Mouse (Mus musculus): ENCODE data around the gene Ssh3. TPM values are rescaled to one million over a fixed set of nuclear protein-coding genes. Genes with fewer than 3 reads are reported as not detected.
A peak's percentile ranks its signal among the peaks of the same experiment; 100 is the strongest.

The Ssh3 gene
- 2.1 and 2.3 TPM in 2 replicates for polyA plus RNA-seq (2014; fragmentation: Nextera tagmentation; extraction: Ambion mirVana)

GRCm38 (mm10) chr19:4268566-4269361 lies at the start of gene Ssh3:
Ssh3 (minus strand) TSS chr19:4269180.
- H3K27ac ChIP-seq (ENCODE audit: low read depth, low read length), result no peak within 1 kb of the TSS

DNA sequence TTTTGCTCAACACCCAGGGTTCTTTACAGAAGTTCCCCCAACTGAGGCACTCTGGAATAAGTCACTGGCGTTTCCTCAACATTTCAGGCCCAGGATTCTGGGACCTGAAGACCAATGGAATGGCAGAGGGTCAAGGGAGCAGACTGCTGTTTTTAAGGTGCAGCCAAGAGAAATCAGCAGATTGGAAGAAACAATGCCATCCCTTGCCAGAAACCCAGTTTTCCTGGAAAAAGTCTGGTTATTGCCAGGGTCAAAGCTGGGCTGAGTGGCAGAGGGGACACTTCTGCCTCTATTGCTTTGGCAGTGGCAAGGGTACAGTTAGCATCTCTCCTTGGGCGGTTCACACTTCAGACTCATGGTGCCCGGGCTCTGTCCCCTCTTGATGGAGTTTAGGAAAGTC lies 48.2 kb upstream of the Ssh3 start:
- H3K9ac ChIP-seq (ENCODE audit: low read length), result no peak overlapping the region
- no peaks in the 10 kb centered on the region for H3K9me3 ChIP-seq (ENCODE audit: control insufficient read depth, low read length)
- H3K4me3 ChIP-seq (ENCODE audit: low read depth, low read length), result no peak overlapping the region
- no peak for ATAC-seq (ENCODE audit: low FRiP score)
- no peaks in the 10 kb centered on the region for H3K27me3 ChIP-seq (ENCODE audit: control insufficient read depth, insufficient read depth, low read length)
- H3K4me2 ChIP-seq, result no peak overlapping the region
- peaks cover 28% of the 10 kb centered on the region for H3K36me3 ChIP-seq (ENCODE audit: control insufficient read depth, insufficient read depth, low read length)
- no peak for DNase-seq (ENCODE audit: low spot score, missing footprints)
- WGBS, result 91% methylated on average over 3 of the region's 3 CpGs
- H3K4me1 ChIP-seq (ENCODE audit: control insufficient read depth, insufficient read depth, low read length), result no peaks in the 10 kb centered on the region
- no peak overlapping the region for H3K27ac ChIP-seq (ENCODE audit: low read depth, low read length)

More at GRCm38 (mm10) chr19:4268566-4269361, at the start of gene Ssh3:
- no peaks in the 10 kb centered on the region for H3K36me3 ChIP-seq (ENCODE audit: control insufficient read depth, insufficient read depth, low read length)
- H3K27me3 ChIP-seq (ENCODE audit: control insufficient read depth, insufficient read depth, low read length), result peaks cover 15% of the 10 kb centered on the region; the same call in 1 of the 2 replicates
- H3K9ac ChIP-seq (ENCODE audit: low read length), result peak within 1 kb of the TSS; percentile 35
- H3K4me1 ChIP-seq (ENCODE audit: control insufficient read depth, insufficient read depth, low read length), result no peaks in the 10 kb centered on the region; the same call in 1 of the 2 replicates
- 0 out of 2 replicates have a peak, but pooled peaks have one; percentile 33 for ATAC-seq (ENCODE audit: low FRiP score)
- no peaks in the 10 kb centered on the region for H3K9me3 ChIP-seq (ENCODE audit: control insufficient read depth, low read length)
- DNase-seq (ENCODE audit: low spot score, missing footprints), result no peak
- WGBS, result 7% methylated on average over 46 of the region's 46 CpGs
- H3K4me2 ChIP-seq, result peak within 1 kb of the TSS; percentile 44
- peak within 1 kb of the TSS; percentile 23 for H3K4me3 ChIP-seq (ENCODE audit: low read depth, low read length)

DNA sequence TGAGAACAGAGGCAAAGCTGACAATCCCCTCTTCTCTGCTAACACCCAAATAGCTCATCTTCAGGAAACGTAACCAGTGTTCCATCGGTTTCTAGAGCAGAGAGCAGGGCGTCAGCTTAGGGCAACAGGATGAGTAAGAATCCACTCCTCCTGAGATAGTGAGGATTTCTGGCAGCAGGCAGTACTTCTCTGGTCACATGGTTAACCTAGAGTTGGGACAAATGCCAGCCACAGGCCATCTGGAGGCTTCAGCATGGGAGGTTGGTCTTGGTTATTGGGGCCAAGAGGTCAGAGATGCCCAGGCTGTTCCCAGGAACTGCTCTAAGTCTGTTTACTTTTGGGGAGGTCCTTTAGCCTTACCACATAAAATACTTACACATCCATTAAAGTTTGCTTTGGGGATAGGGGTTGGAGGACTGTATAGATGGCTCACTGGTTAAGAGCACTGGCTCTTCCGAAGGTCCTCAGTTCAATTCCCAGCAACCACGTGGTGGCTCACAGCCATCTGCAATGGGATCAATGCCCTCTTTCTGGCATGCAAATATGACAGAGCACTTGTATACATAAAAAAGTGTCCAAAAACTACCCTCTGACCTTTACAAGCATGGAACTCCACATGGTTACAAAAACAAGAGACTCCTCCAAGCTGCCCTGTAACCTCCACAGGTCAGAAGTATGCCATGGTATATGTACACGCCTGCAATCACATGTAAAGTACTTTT lies 46.4 kb upstream of the Ssh3 start:
- Histone ChIP-seq H3K4me1 (ENCODE audit: control insufficient read depth, insufficient read depth, low read length) (no peaks in the 10 kb centered on the region), H3K36me3 (ENCODE audit: control insufficient read depth, insufficient read depth, low read length) (peaks cover 27% of the 10 kb centered on the region), H3K9ac (ENCODE audit: low read length) (no peak overlapping the region), H3K9me3 (ENCODE audit: control insufficient read depth, low read length) (no peaks in the 10 kb centered on the region), H3K4me2 (no peak overlapping the region), H3K27ac (ENCODE audit: low read depth, low read length) (no peak overlapping the region), H3K4me3 (ENCODE audit: low read depth, low read length) (no peak overlapping the region), H3K27me3 (ENCODE audit: control insufficient read depth, insufficient read depth, low read length) (no peaks in the 10 kb centered on the region)
- WGBS, result 85% methylated on average over 6 of the region's 6 CpGs
- ATAC-seq (ENCODE audit: low FRiP score) (no peak), DNase-seq (ENCODE audit: low spot score, missing footprints) (no peak)

GRCm38 (mm10) chr19:4309776-4310185 lies 40.8 kb upstream of the Ssh3 start:
- Histone ChIP-seq H3K27me3 (ENCODE audit: control insufficient read depth, insufficient read depth, low read length) (no peaks in the 10 kb centered on the region), H3K4me2 (no peak overlapping the region), H3K27ac (ENCODE audit: low read depth, low read length) (no peak overlapping the region), H3K4me3 (ENCODE audit: low read depth, low read length) (no peak overlapping the region), H3K9ac (ENCODE audit: low read length) (no peak overlapping the region), H3K4me1 (ENCODE audit: control insufficient read depth, insufficient read depth, low read length) (peaks cover 6% of the 10 kb centered on the region), H3K9me3 (ENCODE audit: control insufficient read depth, low read length) (no peaks in the 10 kb centered on the region), H3K36me3 (ENCODE audit: control insufficient read depth, insufficient read depth, low read length) (no peaks in the 10 kb centered on the region)
- no peak for ATAC-seq (ENCODE audit: low FRiP score)
- peak; percentile 93 for DNase-seq (ENCODE audit: low spot score, missing footprints)

- H3K4me1 ChIP-seq (ENCODE audit: control insufficient read depth, insufficient read depth, low read length), result peaks cover 10% of the 10 kb centered on the region
- H3K36me3 ChIP-seq (ENCODE audit: control insufficient read depth, insufficient read depth, low read length), result no peaks in the 10 kb centered on the region
- H3K4me3 ChIP-seq (ENCODE audit: low read depth, low read length), result no peak overlapping the region
- no peak overlapping the region for H3K4me2 ChIP-seq
- ATAC-seq (ENCODE audit: low FRiP score) (no peak), DNase-seq (ENCODE audit: low spot score, missing footprints) (no peak)
- no peaks in the 10 kb centered on the region for H3K27me3 ChIP-seq (ENCODE audit: control insufficient read depth, insufficient read depth, low read length)
- H3K27ac ChIP-seq (ENCODE audit: low read depth, low read length), result no peak overlapping the region
- H3K9ac ChIP-seq (ENCODE audit: low read length), result no peak overlapping the region
- no peaks in the 10 kb centered on the region for H3K9me3 ChIP-seq (ENCODE audit: control insufficient read depth, low read length)
- 94% methylated on average over 4 of the region's 4 CpGs for WGBS
Measured at GRCm38 (mm10) chr19:4309302-4309701, 40.3 kb upstream of the Ssh3 start.

- ATAC-seq (ENCODE audit: low FRiP score) (peak; percentile 89), DNase-seq (ENCODE audit: low spot score, missing footprints) (peak; percentile 98)
- peak within 1 kb of the TSS; percentile 57 for H3K27ac ChIP-seq (ENCODE audit: low read depth, low read length)
Measured at GRCm38 (mm10) chr19:4306190-4306577, 37.2 kb upstream of the Ssh3 start, which contains the start of gene Grk2. Grk2 (minus strand) TSS chr19:4306222.

GRCm38 (mm10) chr19:4305491-4306189 lies 36.7 kb upstream of the Ssh3 start:
- Histone ChIP-seq H3K27me3 (ENCODE audit: control insufficient read depth, insufficient read depth, low read length) (no peaks in the 10 kb centered on the region), H3K27ac (ENCODE audit: low read depth, low read length) (peak overlapping the region; percentile 57), H3K9me3 (ENCODE audit: control insufficient read depth, low read length) (no peaks in the 10 kb centered on the region), H3K4me3 (ENCODE audit: low read depth, low read length) (peak overlapping the region; percentile 95), H3K36me3 (ENCODE audit: control insufficient read depth, insufficient read depth, low read length) (no peaks in the 10 kb centered on the region), H3K4me1 (ENCODE audit: control insufficient read depth, insufficient read depth, low read length) (peaks cover 26% of the 10 kb centered on the region), H3K9ac (ENCODE audit: low read length) (peak overlapping the region; percentile 97), H3K4me2 (peak overlapping the region; percentile 93)
- WGBS, result under 1% methylated on average over 60 of the region's 68 CpGs
- ATAC-seq (ENCODE audit: low FRiP score), result peak; percentile 80
- peak; percentile 95 for DNase-seq (ENCODE audit: low spot score, missing footprints)

More at GRCm38 (mm10) chr19:4306190-4306577, 37.2 kb upstream of the Ssh3 start, which contains the start of gene Grk2:
- Histone ChIP-seq H3K36me3 (ENCODE audit: control insufficient read depth, insufficient read depth, low read length) (no peaks in the 10 kb centered on the region), H3K9me3 (ENCODE audit: control insufficient read depth, low read length) (no peaks in the 10 kb centered on the region), H3K4me2 (peak within 1 kb of the TSS; percentile 93), H3K4me3 (ENCODE audit: low read depth, low read length) (peak within 1 kb of the TSS; percentile 95), H3K27me3 (ENCODE audit: control insufficient read depth, insufficient read depth, low read length) (no peaks in the 10 kb centered on the region), H3K4me1 (ENCODE audit: control insufficient read depth, insufficient read depth, low read length) (peaks cover 25% of the 10 kb centered on the region), H3K9ac (ENCODE audit: low read length) (peak within 1 kb of the TSS; percentile 97)
- 2% methylated on average over 36 of the region's 46 CpGs for WGBS

DNA sequence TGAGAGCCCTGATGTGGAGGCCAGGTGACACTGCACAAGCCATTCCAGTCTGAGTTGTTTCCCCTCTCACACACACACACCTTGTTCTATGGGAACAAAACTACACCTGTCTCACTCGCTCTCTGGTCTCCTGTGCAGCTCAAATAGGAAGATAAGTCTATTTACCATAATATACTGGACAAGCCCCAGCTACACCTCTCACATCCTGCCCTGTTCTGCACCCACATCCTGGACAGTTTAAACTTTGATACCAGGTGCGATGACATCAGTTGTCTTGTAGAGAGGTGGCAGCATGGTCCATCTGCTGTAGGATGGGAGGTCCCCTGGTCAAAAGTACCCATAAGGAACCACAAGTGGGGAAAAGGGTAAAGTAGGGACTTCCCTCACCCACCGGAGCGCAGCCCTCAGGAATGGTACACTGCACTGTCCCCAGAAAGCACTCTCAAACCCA lies 35.9 kb upstream of the Ssh3 start:
- peaks cover 29% of the 10 kb centered on the region for H3K4me1 ChIP-seq (ENCODE audit: control insufficient read depth, insufficient read depth, low read length)
- ATAC-seq (ENCODE audit: low FRiP score), result no peak
- H3K27ac ChIP-seq (ENCODE audit: low read depth, low read length), result no peak overlapping the region
- H3K36me3 ChIP-seq (ENCODE audit: control insufficient read depth, insufficient read depth, low read length), result no peaks in the 10 kb centered on the region
- peak overlapping the region; percentile 93 for H3K4me2 ChIP-seq
- H3K27me3 ChIP-seq (ENCODE audit: control insufficient read depth, insufficient read depth, low read length), result no peaks in the 10 kb centered on the region
- peak overlapping the region; percentile 97 for H3K9ac ChIP-seq (ENCODE audit: low read length)
- DNase-seq (ENCODE audit: low spot score, missing footprints), result no peak
- no peaks in the 10 kb centered on the region for H3K9me3 ChIP-seq (ENCODE audit: control insufficient read depth, low read length)
- WGBS, result 54% methylated on average over 4 of the region's 4 CpGs
- H3K4me3 ChIP-seq (ENCODE audit: low read depth, low read length), result peak overlapping the region; percentile 95
